Mouse (Mus musculus): ENCODE measurements at regions not wholly inside any gene's neighbourhood (a gene's known extent, or its start where the extent isn't known, plus 50 kb on each side); places are given as distances from the start of the nearest gene placed in this dataset.
A peak's percentile ranks its signal among the peaks of the same experiment; 100 is the strongest.

GRCm38 (mm10) chr17:29436871-29437534 lies 53.5 kb upstream of the Pim1 start:
- no peaks in the 10 kb centered on the region for H3K9me3 ChIP-seq (replicated peaks; ENCODE audit: control insufficient read depth, low read length)
- 0% methylated on average over 29 of the region's 36 CpGs for WGBS
- no peaks in the 10 kb centered on the region for H3K27me3 ChIP-seq (replicated peaks; ENCODE audit: control insufficient read depth, insufficient read depth, low read length)
- peak; percentile 85 for DNase-seq (ENCODE audit: low spot score)
- peak; percentile 88 for ATAC-seq
- H3K4me2 ChIP-seq (ENCODE audit: low read length) = peak overlapping the region; percentile 61
- H3K27ac ChIP-seq (ENCODE audit: low read depth, low read length) = peak overlapping the region; percentile 86
- H3K4me3 ChIP-seq (ENCODE audit: low read depth, low read length) = peak overlapping the region; percentile 20
- H3K4me1 ChIP-seq (ENCODE audit: control insufficient read depth, insufficient read depth, low read length) = peaks cover 5% of the 10 kb centered on the region; the same call in 1 of the 2 replicates
- H3K9ac ChIP-seq (ENCODE audit: low read length) = peak overlapping the region; percentile 52
- H3K36me3 ChIP-seq (ENCODE audit: control insufficient read depth, insufficient read depth, low read length) = no peaks in the 10 kb centered on the region

- Histone ChIP-seq H3K4me3 (ENCODE audit: low read depth, low read length) (peak overlapping the region; percentile 20), H3K27ac (ENCODE audit: low read depth, low read length) (peak overlapping the region; percentile 86), H3K9me3 (replicated peaks; ENCODE audit: control insufficient read depth, low read length) (no peaks in the 10 kb centered on the region), H3K4me2 (ENCODE audit: low read length) (peak overlapping the region; percentile 61), H3K36me3 (ENCODE audit: control insufficient read depth, insufficient read depth, low read length) (no peaks in the 10 kb centered on the region), H3K4me1 (ENCODE audit: control insufficient read depth, insufficient read depth, low read length) (peaks cover 5% of the 10 kb centered on the region; the same call in 1 of the 2 replicates), H3K9ac (ENCODE audit: low read length) (peak overlapping the region; percentile 52), H3K27me3 (replicated peaks; ENCODE audit: control insufficient read depth, insufficient read depth, low read length) (no peaks in the 10 kb centered on the region)
- DNase-seq (ENCODE audit: low spot score) = peak; percentile 24
- ATAC-seq = no peak
- WGBS = 38% methylated on average over 16 of the region's 16 CpGs
Observed at GRCm38 (mm10) chr17:29437535-29438324, 52.8 kb upstream of the Pim1 start.

- H3K9me3 ChIP-seq (replicated peaks; ENCODE audit: control insufficient read depth, low read length) = no peaks in the 10 kb centered on the region
- H3K4me3 ChIP-seq (ENCODE audit: low read depth, low read length) = no peak overlapping the region
- H3K9ac ChIP-seq (ENCODE audit: low read length) = no peak overlapping the region
- H3K36me3 ChIP-seq (ENCODE audit: control insufficient read depth, insufficient read depth, low read length) = no peaks in the 10 kb centered on the region
- 21% methylated on average over 17 of the region's 17 CpGs for WGBS
- peak; percentile 8; the same call in 1 of the 2 replicates for ATAC-seq
- H3K4me1 ChIP-seq (ENCODE audit: control insufficient read depth, insufficient read depth, low read length) = peaks cover 5% of the 10 kb centered on the region; the same call in 1 of the 2 replicates
- H3K27ac ChIP-seq (ENCODE audit: low read depth, low read length) = peak overlapping the region; percentile 17; the same call in 1 of the 2 replicates
- H3K4me2 ChIP-seq (ENCODE audit: low read length) = peak overlapping the region; percentile 28; the same call in 1 of the 2 replicates
- H3K27me3 ChIP-seq (replicated peaks; ENCODE audit: control insufficient read depth, insufficient read depth, low read length) = no peaks in the 10 kb centered on the region
- peak; percentile 55 for DNase-seq (ENCODE audit: low spot score)
Observed at GRCm38 (mm10) chr17:29438347-29439235, 52.0 kb upstream of the Pim1 start.

- Histone ChIP-seq H3K4me1 (ENCODE audit: control insufficient read depth, insufficient read depth, low read length) (peaks cover 5% of the 10 kb centered on the region; the same call in 1 of the 2 replicates), H3K27me3 (replicated peaks; ENCODE audit: control insufficient read depth, insufficient read depth, low read length) (no peaks in the 10 kb centered on the region), H3K4me2 (ENCODE audit: low read length) (no peak overlapping the region), H3K36me3 (ENCODE audit: control insufficient read depth, insufficient read depth, low read length) (no peaks in the 10 kb centered on the region), H3K27ac (ENCODE audit: low read depth, low read length) (no peak overlapping the region), H3K9me3 (replicated peaks; ENCODE audit: control insufficient read depth, low read length) (no peaks in the 10 kb centered on the region), H3K4me3 (ENCODE audit: low read depth, low read length) (no peak overlapping the region), H3K9ac (ENCODE audit: low read length) (no peak overlapping the region)
- DNase-seq (ENCODE audit: low spot score) = no peak
- 82% methylated on average over 4 of the region's 4 CpGs for WGBS
- ATAC-seq = no peak
Observed at GRCm38 (mm10) chr17:29439992-29440391, 50.6 kb upstream of the Pim1 start.

- Histone ChIP-seq H3K4me1 (ENCODE audit: control insufficient read depth, insufficient read depth, low read length) (peaks cover 5% of the 10 kb centered on the region; the same call in 1 of the 2 replicates), H3K4me3 (ENCODE audit: low read depth, low read length) (no peak overlapping the region), H3K27me3 (replicated peaks; ENCODE audit: control insufficient read depth, insufficient read depth, low read length) (no peaks in the 10 kb centered on the region), H3K27ac (ENCODE audit: low read depth, low read length) (no peak overlapping the region), H3K9ac (ENCODE audit: low read length) (no peak overlapping the region), H3K4me2 (ENCODE audit: low read length) (no peak overlapping the region), H3K9me3 (replicated peaks; ENCODE audit: control insufficient read depth, low read length) (no peaks in the 10 kb centered on the region), H3K36me3 (ENCODE audit: control insufficient read depth, insufficient read depth, low read length) (no peaks in the 10 kb centered on the region)
- DNase-seq (ENCODE audit: low spot score) (no peak), ATAC-seq (no peak)
Observed at GRCm38 (mm10) chr17:29440490-29440889, 50.1 kb upstream of the Pim1 start.

Data from forebrain, embryonic 14.5 days (tissue).